Mouse (Mus musculus): ENCODE results near the gene H2al2a. TPM values are rescaled to one million over a fixed set of nuclear protein-coding genes. Genes with fewer than 3 reads are reported as not detected.

Gene H2al2a
- polyA plus RNA-seq (2021; fragmentation: Nextera tagmentation), result not detected in 2 replicates
- long read RNA-seq, experiment 1, result 0 reads
- long read RNA-seq, experiment 2, result 0 reads

DNA sequence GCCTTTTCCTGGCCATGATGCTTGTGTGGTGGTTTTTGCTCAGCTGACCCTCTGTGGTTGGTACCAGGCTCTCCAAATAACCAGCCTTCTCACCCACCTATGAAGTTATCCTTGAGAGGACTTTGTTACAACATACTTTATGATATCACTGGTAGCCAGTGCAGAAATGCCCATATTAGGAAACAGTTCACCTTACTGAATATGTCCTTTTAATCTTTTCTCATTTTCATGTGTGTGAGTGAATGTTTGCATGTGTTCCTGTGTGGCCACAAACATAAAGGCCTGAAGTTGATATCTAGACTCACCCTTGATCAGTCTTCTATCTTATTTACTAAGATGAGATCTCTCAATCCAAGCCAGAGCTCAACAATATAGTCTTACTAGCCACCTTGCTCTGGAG is at the start of gene H2al2a:
Gene H2al2a (minus strand): TSS at position 101 of the 400 bp plus-strand sequence.

DNA sequence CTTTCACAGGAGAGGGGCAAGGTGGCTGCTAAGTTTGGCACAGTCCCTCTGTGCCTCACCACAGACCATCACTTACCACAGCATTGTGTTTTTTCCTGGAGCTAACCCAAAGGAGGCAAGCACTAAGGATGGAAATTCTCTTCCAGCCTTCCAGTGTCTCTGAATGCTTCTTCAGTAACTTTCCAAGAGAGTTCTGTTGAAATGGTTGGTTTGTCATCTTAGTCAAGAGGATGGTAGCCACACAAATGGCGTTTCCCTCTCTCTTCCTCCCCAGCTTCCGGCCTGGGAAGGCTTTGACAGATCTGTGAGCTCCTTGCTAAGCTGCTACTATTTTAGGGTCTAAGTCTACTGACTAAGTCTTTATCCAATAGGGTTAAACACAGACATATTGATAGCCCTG is 40.7 kb upstream of the H2al2a start, which contains the start of gene A930004D18Rik:
Gene A930004D18Rik (minus strand): TSS at position 247 of the 400 bp plus-strand sequence.

Other genes with a start within 250 kb of the H2al2a start
- 4.2 and 4.8 TPM in 2 replicates for gene A930004D18Rik, start 40.8 kb upstream of the H2al2a start, polyA plus RNA-seq (2021; fragmentation: Nextera tagmentation)
- gene Skida1, start 52.1 kb upstream of the H2al2a start, polyA plus RNA-seq (2021; fragmentation: Nextera tagmentation), result 2.3 and 2.9 TPM in 2 replicates
- gene Mllt10, start 58.3 kb upstream of the H2al2a start, polyA plus RNA-seq (2021; fragmentation: Nextera tagmentation), result 9.0 and 10.2 TPM in 2 replicates